Mouse (Mus musculus) small intestine, adult 2 months (tissue): ENCODE data around the gene Lmbr1. TPM values are rescaled to one million over a fixed set of nuclear protein-coding genes. Genes with fewer than 3 reads are reported as not detected.

Experiments
- H3K27ac ChIP-seq: fragments of 200-500 bp; 2 replicates; pipeline ENCODE4 v1.5.1; 2012; ENCODE audit warnings: low read depth, low read length, control low read depth, inconsistent platforms; ENCODE audit not compliant: insufficient read depth
- H3K27me3 ChIP-seq: fragments of 200-500 bp; 2 replicates; pipeline ENCODE4 v1.6.1; 2012; ENCODE audit warnings: mild to moderate bottlenecking, moderate library complexity, low read length, inconsistent platforms; ENCODE audit not compliant: control insufficient read depth, insufficient read depth
- H3K36me3 ChIP-seq: fragments of 200-500 bp; 2 replicates; pipeline ENCODE4 v1.6.1; 2012; ENCODE audit warnings: mild to moderate bottlenecking, low read length, control low read depth, inconsistent platforms; ENCODE audit not compliant: control insufficient read depth, insufficient read depth
- H3K4me1 ChIP-seq: fragments of 200-500 bp; 2 replicates; pipeline ENCODE4 v1.6.1; 2012; ENCODE audit warnings: low read length, inconsistent platforms, mixed read lengths; ENCODE audit not compliant: control insufficient read depth, insufficient read depth, insufficient read length
- H3K4me3 ChIP-seq: fragments of 200-500 bp; 2 replicates; pipeline ENCODE4 v1.5.1; 2012; ENCODE audit warnings: low read depth, mild to moderate bottlenecking, control low read depth, inconsistent platforms, low read length, moderate library complexity
- CTCF ChIP-seq: fragments of 200-500 bp; IDR thresholded peaks from 2 replicates; pipeline ENCODE4 v1.5.1; 2012; ENCODE audit warnings: low read depth, mild to moderate bottlenecking, control low read depth, inconsistent platforms, low read length, moderate library complexity, mixed read lengths; ENCODE audit not compliant: insufficient replicate concordance, insufficient read length; ENCODE audit errors: extremely low read depth
- POLR2A ChIP-seq: fragments of 200-500 bp; IDR thresholded peaks from 2 replicates; pipeline ENCODE4 v1.6.1; 2012; ENCODE audit warnings: low read depth, mild to moderate bottlenecking, control low read depth, inconsistent platforms, low read length, moderate library complexity
- WGBS: fragments of 180-500 bp; shearing (Covaris S2); methylation state at CpG from one replicate; pipeline ENCODE4 v1.1.7; 2018; 5-methylcytosine and 5-hydroxymethylcytosine counted together
- polyA plus RNA-seq: library from polyadenylated mRNA; depleted of rRNA; stranded (reverse); fragments of >200 nt; gene quantifications from 2 replicates; pipeline ENCODE4 v1.2.3, GENCODE M21; 2012; rRNA removed

Gene Lmbr1
- polyA plus RNA-seq, 1 experiment = 1.5 TPM

GRCm38 (mm10) chr5:29195570-29196263 is 182.5 kb downstream of the Lmbr1 start, which contains the start of gene Rnf32:
Gene Rnf32 (plus strand): TSS chr5:29195992.
- TF ChIP-seq POLR2A (peak; percentile 49; the same call in 1 of the 2 replicates), CTCF (no peak)
- Histone ChIP-seq H3K36me3 (0 out of 2 replicates have a peak, but pooled peaks cover 1% of the 10 kb centered on the region), H3K4me1 (peaks cover 9% of the 10 kb centered on the region; the same call in 1 of the 2 replicates), H3K27ac (peak within 1 kb of the TSS; percentile 54), H3K27me3 (no peaks in the 10 kb centered on the region), H3K4me3 (peak within 1 kb of the TSS; percentile 69)
- WGBS = under 1% methylated on average over 68 of the region's 70 CpGs

GRCm38 (mm10) chr5:29195231-29195569 is 183.0 kb downstream of the Lmbr1 start:
- 0 out of 2 replicates have a peak, but pooled peaks cover 1% of the 10 kb centered on the region for H3K36me3 ChIP-seq
- peaks cover 9% of the 10 kb centered on the region; the same call in 1 of the 2 replicates for H3K4me1 ChIP-seq
- H3K27ac ChIP-seq = peak overlapping the region; percentile 21
- peak overlapping the region; percentile 69 for H3K4me3 ChIP-seq
- no peak for TF ChIP-seq POLR2A
- no peak for TF ChIP-seq CTCF
- no peaks in the 10 kb centered on the region for H3K27me3 ChIP-seq
- 7% methylated on average over 9 of the region's 9 CpGs for WGBS

- Histone ChIP-seq H3K4me1 (no peaks in the 10 kb centered on the region), H3K27me3 (no peaks in the 10 kb centered on the region), H3K4me3 (no peak overlapping the region), H3K36me3 (no peaks in the 10 kb centered on the region), H3K27ac (no peak overlapping the region)
- 53% methylated on average over 5 of the region's 5 CpGs for WGBS
- TF ChIP-seq CTCF = no peak
- TF ChIP-seq POLR2A = no peak
These were observed 191.4 kb downstream of the Lmbr1 start for GRCm38 (mm10) chr5:29186798-29187197.

Other genes starting within 250 kb of the Lmbr1 start
- 0.58 and 4.6 TPM in 2 replicates for gene Rnf32, start 182.4 kb downstream of the Lmbr1 start, polyA plus RNA-seq
- gene Nom1, start 56.3 kb upstream of the Lmbr1 start, polyA plus RNA-seq = 1.7 and 2.7 TPM in 2 replicates
- 1.0 and 3.6 TPM in 2 replicates for gene Mnx1, start 100.1 kb upstream of the Lmbr1 start, polyA plus RNA-seq
- gene Ube3c, start 190.9 kb upstream of the Lmbr1 start, polyA plus RNA-seq = 3.0 and 6.3 TPM in 2 replicates